Mouse (Mus musculus): ENCODE results near the gene B3gnt2. TPM values are rescaled to one million over a fixed set of nuclear protein-coding genes. Genes with fewer than 3 reads are reported as not detected.

B3gnt2 gene
- polyA plus RNA-seq, 1 experiment from 2014 or later = 2.7 TPM

DNA sequence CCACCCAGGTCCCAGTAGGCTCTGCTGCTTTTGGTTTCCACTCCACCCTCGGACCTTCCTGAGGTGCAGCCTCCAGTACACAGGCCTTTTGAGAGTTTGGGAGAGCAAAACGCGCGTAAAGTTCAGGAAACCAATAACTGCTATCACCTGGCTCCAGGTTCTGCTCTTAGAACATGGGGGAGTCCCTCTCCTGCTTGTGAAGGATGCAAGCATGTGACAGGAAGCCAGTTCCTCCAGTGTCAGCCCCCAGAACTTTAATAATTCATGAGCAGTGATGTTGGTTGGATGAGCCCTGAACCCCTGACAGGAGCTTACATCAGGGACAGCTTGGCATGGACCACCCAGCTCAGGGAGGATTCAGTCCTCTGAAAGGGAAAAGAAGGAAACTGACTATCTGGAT lies 18.9 kb upstream of the B3gnt2 start:
- DNase-seq (ENCODE audit: low spot score) = no peak
- no peak overlapping the region for H3K9ac ChIP-seq (replicated peaks; ENCODE audit: low read length)
- ATAC-seq (replicated peaks; ENCODE audit: insufficient number of reproducible peaks, low FRiP score, low TSS enrichment, low read depth) = no peak
- no peaks in the 10 kb centered on the region for H3K27me3 ChIP-seq (ENCODE audit: control insufficient read depth, insufficient read depth, low read length)
- no peak overlapping the region for H3K4me3 ChIP-seq (ENCODE audit: low read depth, low read length)
- H3K9me3 ChIP-seq (replicated peaks; ENCODE audit: control insufficient read depth, low read length) = no peaks in the 10 kb centered on the region
- 79% methylated on average over 4 of the region's 4 CpGs for WGBS
- H3K36me3 ChIP-seq (replicated peaks; ENCODE audit: control insufficient read depth, insufficient read depth, low read depth, low read length) = no peaks in the 10 kb centered on the region
- no peak overlapping the region for H3K27ac ChIP-seq (replicated peaks; ENCODE audit: low read depth, low read length)
- H3K4me2 ChIP-seq (ENCODE audit: low read depth, low read length) = no peak overlapping the region
- H3K4me1 ChIP-seq (ENCODE audit: control insufficient read depth, insufficient read depth, low read length) = no peaks in the 10 kb centered on the region

DNA sequence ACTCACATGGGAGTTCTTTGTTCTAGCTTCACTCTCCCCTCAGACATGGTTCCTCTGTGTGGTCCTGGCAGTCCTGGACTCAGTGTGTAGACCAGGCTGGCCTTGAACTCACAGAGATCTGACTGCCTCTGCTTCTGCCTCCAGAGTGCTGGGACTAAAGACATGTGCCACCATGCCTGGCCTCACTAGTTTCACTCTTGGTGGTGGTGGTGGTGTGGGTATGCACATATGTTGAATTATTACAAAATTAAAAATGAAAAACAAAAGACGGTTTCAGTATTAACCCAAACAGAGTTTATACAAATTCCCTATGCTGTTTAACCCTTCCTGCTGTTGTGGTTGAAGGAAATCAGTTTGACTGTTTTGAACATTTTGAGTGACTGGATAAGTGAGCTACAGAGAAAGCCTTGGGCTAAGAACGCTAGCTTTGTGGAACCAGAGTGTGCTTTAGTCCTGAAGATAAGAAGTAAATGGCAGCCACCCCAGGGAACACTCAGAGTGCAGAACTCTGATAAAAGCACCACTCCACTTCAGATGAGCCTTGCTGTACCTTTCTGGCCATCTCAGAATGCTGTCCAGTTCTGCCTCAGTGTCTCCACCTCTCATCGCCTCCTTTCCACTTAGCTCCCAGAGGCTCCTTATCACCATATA lies 16.0 kb upstream of the B3gnt2 start:
- ATAC-seq (replicated peaks; ENCODE audit: insufficient number of reproducible peaks, low FRiP score, low TSS enrichment, low read depth) (no peak), DNase-seq (ENCODE audit: low spot score) (no peak)
- WGBS = 88% methylated on average over 3 of the region's 3 CpGs
- Histone ChIP-seq H3K27me3 (ENCODE audit: control insufficient read depth, insufficient read depth, low read length) (no peaks in the 10 kb centered on the region), H3K4me1 (ENCODE audit: control insufficient read depth, insufficient read depth, low read length) (no peaks in the 10 kb centered on the region), H3K36me3 (replicated peaks; ENCODE audit: control insufficient read depth, insufficient read depth, low read depth, low read length) (no peaks in the 10 kb centered on the region), H3K9me3 (replicated peaks; ENCODE audit: control insufficient read depth, low read length) (no peaks in the 10 kb centered on the region), H3K27ac (replicated peaks; ENCODE audit: low read depth, low read length) (no peak overlapping the region), H3K9ac (replicated peaks; ENCODE audit: low read length) (no peak overlapping the region), H3K4me3 (ENCODE audit: low read depth, low read length) (no peak overlapping the region), H3K4me2 (ENCODE audit: low read depth, low read length) (no peak overlapping the region)

DNA sequence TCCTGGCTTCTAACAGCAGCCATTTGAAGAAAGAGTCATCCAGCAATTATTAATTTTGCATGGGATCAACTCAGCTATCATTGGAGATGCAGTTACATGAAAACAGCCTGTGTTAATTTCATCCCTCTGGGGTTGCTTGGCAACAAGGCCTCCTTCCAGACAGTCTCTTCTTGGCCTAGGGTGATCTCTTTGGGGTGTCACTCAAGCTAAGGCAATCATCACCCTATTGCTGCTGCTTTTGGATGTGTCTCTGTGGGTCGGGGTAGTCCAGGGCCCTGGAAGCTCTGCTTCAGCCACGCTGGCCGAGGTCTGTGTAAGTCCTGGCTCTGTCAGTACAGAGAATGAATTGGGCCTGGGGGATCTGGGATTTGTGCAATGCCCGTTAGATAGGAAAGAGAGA lies 14.5 kb upstream of the B3gnt2 start:
- Histone ChIP-seq H3K27me3 (ENCODE audit: control insufficient read depth, insufficient read depth, low read length) (no peaks in the 10 kb centered on the region), H3K9me3 (replicated peaks; ENCODE audit: control insufficient read depth, low read length) (no peaks in the 10 kb centered on the region), H3K9ac (replicated peaks; ENCODE audit: low read length) (no peak overlapping the region), H3K4me2 (ENCODE audit: low read depth, low read length) (no peak overlapping the region), H3K27ac (replicated peaks; ENCODE audit: low read depth, low read length) (0 out of 2 replicates have a peak overlapping the region, but pooled peaks have one; percentile 10), H3K36me3 (replicated peaks; ENCODE audit: control insufficient read depth, insufficient read depth, low read depth, low read length) (no peaks in the 10 kb centered on the region), H3K4me1 (ENCODE audit: control insufficient read depth, insufficient read depth, low read length) (no peaks in the 10 kb centered on the region), H3K4me3 (ENCODE audit: low read depth, low read length) (no peak overlapping the region)
- ATAC-seq (replicated peaks; ENCODE audit: insufficient number of reproducible peaks, low FRiP score, low TSS enrichment, low read depth) (0 out of 2 replicates have a peak, but pooled peaks have one; percentile 34), DNase-seq (ENCODE audit: low spot score) (no peak)
- 67% methylated on average over 4 of the region's 4 CpGs for WGBS

DNA sequence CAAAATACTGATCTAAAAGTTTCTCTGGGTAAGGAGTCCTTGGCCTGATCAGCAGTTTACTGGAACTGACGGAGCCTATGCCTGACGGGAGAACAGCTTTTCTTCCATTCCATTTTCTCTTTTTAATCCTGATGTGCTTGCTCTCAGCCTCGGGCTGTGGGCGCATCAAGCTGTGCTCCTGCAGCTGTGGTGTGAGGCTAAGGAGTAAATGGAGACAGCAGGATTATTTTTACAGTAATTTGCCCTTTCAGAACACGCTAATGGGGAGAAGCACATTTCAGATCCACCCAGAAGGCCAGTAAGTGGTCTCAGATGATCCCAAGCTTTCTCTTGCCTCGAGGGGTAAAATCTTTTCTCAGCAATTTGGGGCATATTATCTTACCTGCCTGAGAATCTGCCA lies 14.0 kb upstream of the B3gnt2 start:
- ATAC-seq (replicated peaks; ENCODE audit: insufficient number of reproducible peaks, low FRiP score, low TSS enrichment, low read depth) (0 out of 2 replicates have a peak, but pooled peaks have one; percentile 18), DNase-seq (ENCODE audit: low spot score) (peak; percentile 30)
- Histone ChIP-seq H3K4me2 (ENCODE audit: low read depth, low read length) (no peak overlapping the region), H3K9me3 (replicated peaks; ENCODE audit: control insufficient read depth, low read length) (no peaks in the 10 kb centered on the region), H3K27ac (replicated peaks; ENCODE audit: low read depth, low read length) (no peak overlapping the region), H3K36me3 (replicated peaks; ENCODE audit: control insufficient read depth, insufficient read depth, low read depth, low read length) (no peaks in the 10 kb centered on the region), H3K4me3 (ENCODE audit: low read depth, low read length) (no peak overlapping the region), H3K9ac (replicated peaks; ENCODE audit: low read length) (no peak overlapping the region), H3K27me3 (ENCODE audit: control insufficient read depth, insufficient read depth, low read length) (no peaks in the 10 kb centered on the region), H3K4me1 (ENCODE audit: control insufficient read depth, insufficient read depth, low read length) (no peaks in the 10 kb centered on the region)
- 56% methylated on average over 6 of the region's 6 CpGs for WGBS

- no peak overlapping the region for H3K27ac ChIP-seq (replicated peaks; ENCODE audit: low read depth, low read length)
- H3K4me3 ChIP-seq (ENCODE audit: low read depth, low read length) = no peak overlapping the region
- no peak overlapping the region for H3K4me2 ChIP-seq (ENCODE audit: low read depth, low read length)
- no peaks in the 10 kb centered on the region for H3K9me3 ChIP-seq (replicated peaks; ENCODE audit: control insufficient read depth, low read length)
- WGBS = 56% methylated on average over 4 of the region's 4 CpGs
- no peaks in the 10 kb centered on the region for H3K4me1 ChIP-seq (ENCODE audit: control insufficient read depth, insufficient read depth, low read length)
- H3K9ac ChIP-seq (replicated peaks; ENCODE audit: low read length) = no peak overlapping the region
- H3K36me3 ChIP-seq (replicated peaks; ENCODE audit: control insufficient read depth, insufficient read depth, low read depth, low read length) = no peaks in the 10 kb centered on the region
- ATAC-seq (replicated peaks; ENCODE audit: insufficient number of reproducible peaks, low FRiP score, low TSS enrichment, low read depth) (no peak), DNase-seq (ENCODE audit: low spot score) (no peak)
- H3K27me3 ChIP-seq (ENCODE audit: control insufficient read depth, insufficient read depth, low read length) = no peaks in the 10 kb centered on the region
Measured at GRCm38 (mm10) chr11:22873383-22873782, 12.6 kb upstream of the B3gnt2 start.

DNA sequence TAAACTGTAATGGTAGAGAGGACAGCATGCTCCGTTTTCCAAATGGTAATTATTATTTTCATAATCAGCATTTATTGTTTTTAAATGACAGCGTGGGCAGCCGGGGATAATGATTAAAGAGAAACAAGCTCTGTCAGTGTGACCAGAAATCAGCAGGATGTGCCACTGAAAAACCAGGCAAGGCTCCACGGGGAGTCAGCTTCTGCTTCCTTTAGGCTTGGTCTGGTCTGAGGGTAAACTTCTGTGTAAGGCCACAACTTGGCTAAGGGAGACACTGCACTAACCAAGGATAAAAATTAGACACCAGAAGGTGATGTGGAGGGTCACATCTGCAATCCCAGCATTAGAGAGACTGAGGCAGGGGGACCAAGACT lies 11.5 kb upstream of the B3gnt2 start:
- H3K4me2 ChIP-seq (ENCODE audit: low read depth, low read length) = no peak overlapping the region
- WGBS = 61% methylated on average over 4 of the region's 4 CpGs
- no peaks in the 10 kb centered on the region for H3K9me3 ChIP-seq (replicated peaks; ENCODE audit: control insufficient read depth, low read length)
- DNase-seq (ENCODE audit: low spot score) = no peak
- H3K36me3 ChIP-seq (replicated peaks; ENCODE audit: control insufficient read depth, insufficient read depth, low read depth, low read length) = no peaks in the 10 kb centered on the region
- H3K27ac ChIP-seq (replicated peaks; ENCODE audit: low read depth, low read length) = no peak overlapping the region
- no peak for ATAC-seq (replicated peaks; ENCODE audit: insufficient number of reproducible peaks, low FRiP score, low TSS enrichment, low read depth)
- no peak overlapping the region for H3K9ac ChIP-seq (replicated peaks; ENCODE audit: low read length)
- no peaks in the 10 kb centered on the region for H3K27me3 ChIP-seq (ENCODE audit: control insufficient read depth, insufficient read depth, low read length)
- no peak overlapping the region for H3K4me3 ChIP-seq (ENCODE audit: low read depth, low read length)
- no peaks in the 10 kb centered on the region for H3K4me1 ChIP-seq (ENCODE audit: control insufficient read depth, insufficient read depth, low read length)

DNA sequence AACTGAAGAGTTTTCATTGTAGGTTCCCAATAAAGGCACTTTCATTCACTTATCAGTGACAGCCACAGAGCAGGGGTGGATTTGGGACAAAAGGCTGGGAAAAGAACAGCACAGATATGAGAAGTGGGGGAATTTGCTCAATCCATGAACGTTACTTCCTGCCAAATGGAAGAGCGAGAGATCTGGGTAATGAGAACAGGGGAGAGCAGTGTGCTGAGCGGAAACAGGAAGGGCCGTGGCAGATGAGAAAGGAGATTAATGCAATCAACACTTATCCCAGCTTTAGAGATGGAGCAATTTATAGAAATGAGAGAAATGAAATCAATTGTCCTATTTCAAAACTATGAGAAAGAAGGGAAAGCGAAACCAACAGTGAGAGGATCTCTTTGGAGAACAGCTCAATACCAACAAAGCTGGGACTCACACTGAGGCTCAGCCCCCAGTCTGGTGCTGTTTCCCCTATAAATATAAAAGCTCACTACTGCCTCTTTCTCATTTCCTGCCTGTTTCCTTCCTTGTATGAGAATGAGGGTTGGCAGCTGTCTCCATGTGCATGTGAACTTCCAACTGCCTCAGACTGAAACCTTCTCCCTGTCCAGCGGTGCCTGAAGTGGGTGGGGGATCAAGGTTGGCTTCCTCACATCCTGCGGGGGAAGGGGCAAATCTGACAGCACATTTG lies 11.0 kb upstream of the B3gnt2 start:
- 57% methylated on average over 7 of the region's 7 CpGs for WGBS
- Histone ChIP-seq H3K27me3 (ENCODE audit: control insufficient read depth, insufficient read depth, low read length) (no peaks in the 10 kb centered on the region), H3K9me3 (replicated peaks; ENCODE audit: control insufficient read depth, low read length) (no peaks in the 10 kb centered on the region), H3K27ac (replicated peaks; ENCODE audit: low read depth, low read length) (no peak overlapping the region), H3K9ac (replicated peaks; ENCODE audit: low read length) (no peak overlapping the region), H3K4me2 (ENCODE audit: low read depth, low read length) (no peak overlapping the region), H3K4me3 (ENCODE audit: low read depth, low read length) (no peak overlapping the region), H3K4me1 (ENCODE audit: control insufficient read depth, insufficient read depth, low read length) (no peaks in the 10 kb centered on the region), H3K36me3 (replicated peaks; ENCODE audit: control insufficient read depth, insufficient read depth, low read depth, low read length) (no peaks in the 10 kb centered on the region)
- ATAC-seq (replicated peaks; ENCODE audit: insufficient number of reproducible peaks, low FRiP score, low TSS enrichment, low read depth) = no peak
- no peak for DNase-seq (ENCODE audit: low spot score)

DNA sequence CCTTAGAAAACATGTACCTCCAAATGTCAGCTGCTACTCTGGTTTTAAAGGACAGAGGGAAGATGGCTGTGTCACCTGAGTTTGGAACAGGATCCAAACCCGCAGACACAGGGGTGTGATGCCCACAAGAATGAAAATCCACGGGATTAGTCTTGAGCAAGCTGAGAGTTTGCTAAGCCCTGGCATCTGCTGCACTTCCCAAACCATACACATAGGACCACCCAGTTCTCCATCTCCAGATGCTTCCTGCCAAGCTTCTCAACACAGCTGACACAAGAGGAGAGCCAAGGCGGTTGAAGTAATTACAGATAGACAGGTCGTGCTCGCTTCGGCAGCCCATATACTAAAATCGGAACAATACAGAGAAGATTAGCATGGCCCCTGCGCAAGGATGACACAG lies 7.8 kb upstream of the B3gnt2 start:
- H3K27me3 ChIP-seq (ENCODE audit: control insufficient read depth, insufficient read depth, low read length) = no peaks in the 10 kb centered on the region
- H3K4me3 ChIP-seq (ENCODE audit: low read depth, low read length) = no peak overlapping the region
- ATAC-seq (replicated peaks; ENCODE audit: insufficient number of reproducible peaks, low FRiP score, low TSS enrichment, low read depth) (no peak), DNase-seq (ENCODE audit: low spot score) (no peak)
- H3K9me3 ChIP-seq (replicated peaks; ENCODE audit: control insufficient read depth, low read length) = no peaks in the 10 kb centered on the region
- H3K4me2 ChIP-seq (ENCODE audit: low read depth, low read length) = no peak overlapping the region
- no peak overlapping the region for H3K27ac ChIP-seq (replicated peaks; ENCODE audit: low read depth, low read length)
- H3K9ac ChIP-seq (replicated peaks; ENCODE audit: low read length) = no peak overlapping the region
- WGBS = 82% methylated on average over 8 of the region's 8 CpGs
- no peaks in the 10 kb centered on the region for H3K4me1 ChIP-seq (ENCODE audit: control insufficient read depth, insufficient read depth, low read length)
- no peaks in the 10 kb centered on the region for H3K36me3 ChIP-seq (replicated peaks; ENCODE audit: control insufficient read depth, insufficient read depth, low read depth, low read length)

All from embryonic facial prominence, embryonic 11.5 days (tissue).